Mouse (Mus musculus) embryonic fibroblast, embryonic 13.5 days (primary cell): ENCODE data around the gene Enpp5. TPM values are rescaled to one million over a fixed set of nuclear protein-coding genes. Genes with fewer than 3 reads are reported as not detected.

Source experiments
- H3K27ac ChIP-seq: 2 replicates; pipeline ENCODE4 v1.5.1; 2012; ENCODE audit warnings: low read length, control low read depth, inconsistent platforms; ENCODE audit not compliant: insufficient read depth
- H3K4me1 ChIP-seq: 2 replicates; pipeline ENCODE4 v1.6.1; 2011; ENCODE audit warnings: low read length; ENCODE audit not compliant: control insufficient read depth, insufficient read depth
- H3K4me3 ChIP-seq: 2 replicates; pipeline ENCODE4 v1.5.1; 2011; ENCODE audit warnings: mild to moderate bottlenecking, control low read depth, low read length; ENCODE audit not compliant: insufficient read depth
- CTCF ChIP-seq: IDR thresholded peaks from 2 replicates; pipeline ENCODE4 v1.5.1; 2011; ENCODE audit warnings: mild to moderate bottlenecking, control low read depth, low read length, moderate library complexity, borderline replicate concordance; ENCODE audit not compliant: insufficient read depth
- POLR2A ChIP-seq: IDR thresholded peaks from 2 replicates; pipeline ENCODE4 v1.6.1; 2011; ENCODE audit warnings: low read depth, mild to moderate bottlenecking, control low read depth, low read length, moderate library complexity
- polyA plus RNA-seq: library from polyadenylated mRNA; stranded (reverse); fragments of >200 nt; gene quantifications from 2 replicates; pipeline ENCODE4 v1.2.4, GENCODE M21; 2011; ENCODE audit warnings: low read depth; ENCODE audit not compliant: missing spikeins, insufficient read length

The Enpp5 gene
- polyA plus RNA-seq, 1 experiment, result 44.1 TPM

DNA sequence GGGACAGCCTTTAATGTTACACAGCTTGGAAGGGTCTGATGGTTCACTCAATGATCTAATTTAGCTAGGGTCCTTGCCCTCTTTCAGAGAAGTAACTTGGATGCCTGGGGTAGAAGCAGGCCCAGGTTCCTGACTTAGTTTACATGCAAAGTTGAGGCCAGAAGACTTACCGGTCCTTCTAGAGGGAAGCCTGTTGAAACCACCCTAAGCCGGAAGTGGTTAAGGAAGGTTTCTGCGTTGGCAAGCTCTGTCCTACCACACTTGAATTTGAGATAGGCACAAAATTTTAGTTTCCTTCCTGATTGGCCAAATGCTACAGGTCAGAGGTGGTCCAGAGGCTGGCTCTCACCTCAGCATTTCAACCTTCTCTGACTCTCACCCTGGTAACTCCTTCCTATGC, 9.6 kb downstream of the Enpp5 start:
- TF ChIP-seq POLR2A (no peak), CTCF (no peak)
- no peak overlapping the region for H3K27ac ChIP-seq
- H3K4me3 ChIP-seq, result no peak overlapping the region
- no peaks in the 10 kb centered on the region; the same call in 1 of the 2 replicates for H3K4me1 ChIP-seq

- no peak overlapping the region for H3K27ac ChIP-seq
- H3K4me3 ChIP-seq, result no peak overlapping the region
These were observed 12.3 kb downstream of the Enpp5 start for GRCm38 (mm10) chr17:44090916-44091315.

GRCm38 (mm10) chr17:44091512-44091911, 12.9 kb downstream of the Enpp5 start:
- Histone ChIP-seq H3K27ac (no peak overlapping the region), H3K4me3 (no peak overlapping the region), H3K4me1 (no peaks in the 10 kb centered on the region; the same call in 1 of the 2 replicates)
- TF ChIP-seq CTCF, result no peak
- no peak for TF ChIP-seq POLR2A

More at GRCm38 (mm10) chr17:44090916-44091315, 12.3 kb downstream of the Enpp5 start:
- TF ChIP-seq CTCF (no peak), POLR2A (no peak)
- H3K4me1 ChIP-seq, result no peaks in the 10 kb centered on the region; the same call in 1 of the 2 replicates

GRCm38 (mm10) chr17:44100486-44100885, 21.9 kb downstream of the Enpp5 start:
- no peak for TF ChIP-seq POLR2A
- no peak for TF ChIP-seq CTCF

DNA sequence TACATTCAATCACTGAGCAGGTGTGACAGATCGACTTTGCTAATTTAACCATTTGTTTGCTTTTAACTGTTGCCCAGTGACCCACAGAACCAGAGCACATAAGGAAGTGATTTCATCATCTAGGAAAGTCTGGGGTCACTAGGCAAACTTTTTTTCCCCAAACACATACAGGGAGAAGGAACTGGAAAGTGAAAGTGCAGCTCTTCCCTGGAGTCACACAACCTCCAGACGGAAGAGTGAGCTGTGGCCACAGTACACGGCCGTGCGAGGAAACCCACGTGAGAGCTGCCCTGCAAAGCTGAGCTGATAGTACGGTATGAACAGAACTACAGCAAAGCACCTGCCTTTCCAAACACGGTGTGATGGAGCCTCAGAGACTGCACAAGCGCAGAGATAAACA, 22.3 kb downstream of the Enpp5 start:
- TF ChIP-seq CTCF (no peak), POLR2A (no peak)
- Histone ChIP-seq H3K27ac (no peak overlapping the region), H3K4me1 (0 out of 2 replicates have a peak, but pooled peaks cover 2% of the 10 kb centered on the region), H3K4me3 (no peak overlapping the region)

More at GRCm38 (mm10) chr17:44100486-44100885, 21.9 kb downstream of the Enpp5 start:
- 0 out of 2 replicates have a peak, but pooled peaks cover 2% of the 10 kb centered on the region for H3K4me1 ChIP-seq
- H3K4me3 ChIP-seq, result no peak overlapping the region
- no peak overlapping the region for H3K27ac ChIP-seq

- TF ChIP-seq POLR2A (no peak), CTCF (no peak)
- H3K4me1 ChIP-seq, result 0 out of 2 replicates have a peak, but pooled peaks cover 2% of the 10 kb centered on the region
- no peak overlapping the region for H3K4me3 ChIP-seq
- H3K27ac ChIP-seq, result no peak overlapping the region
These were observed 23.3 kb downstream of the Enpp5 start for GRCm38 (mm10) chr17:44101961-44102360.

DNA sequence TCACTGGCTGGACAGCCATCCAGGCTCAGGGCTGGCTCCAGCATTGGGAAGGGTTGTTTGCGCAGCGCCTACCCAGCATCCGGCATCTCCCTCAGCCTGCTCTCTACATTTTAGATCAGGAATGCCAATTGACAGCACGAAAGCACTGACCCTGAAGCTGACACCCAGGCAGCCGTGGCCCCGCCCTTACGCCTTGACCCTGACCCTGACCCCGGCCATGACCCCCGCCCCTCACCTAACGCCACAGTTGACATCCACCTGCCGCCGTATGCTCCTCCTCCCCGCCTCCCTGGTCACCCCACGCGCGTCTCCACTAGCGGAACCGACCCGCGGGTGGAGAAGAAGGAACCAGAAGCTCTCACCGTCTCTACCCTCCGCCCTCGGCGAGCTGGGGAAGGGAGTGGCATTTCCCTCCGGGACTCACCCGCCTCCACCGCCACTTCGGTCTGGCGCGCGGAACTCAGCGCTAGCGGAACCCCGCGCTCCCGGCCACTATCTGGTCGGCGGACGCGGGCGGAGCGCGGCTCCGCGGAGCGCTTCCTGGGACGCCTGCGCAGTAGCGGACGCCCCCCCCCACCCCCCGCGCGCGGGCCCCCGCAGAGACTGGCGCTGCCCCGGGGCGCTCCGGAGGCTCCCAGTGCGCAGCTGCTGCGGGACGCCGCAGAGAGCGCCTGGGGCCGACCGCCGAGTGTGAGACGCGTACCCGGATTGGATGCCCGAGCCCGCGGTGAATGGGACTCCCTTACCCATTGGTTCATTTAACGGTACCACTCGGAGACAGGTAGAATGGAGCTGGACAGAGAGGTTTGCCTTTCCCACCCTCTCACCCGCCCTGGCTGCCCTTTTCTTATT, 26.9 kb downstream of the Enpp5 start, which contains the start of gene Enpp4:
Gene Enpp4, minus strand, starts transcription at position 523 of the 852 bp plus-strand sequence.
- no peak for TF ChIP-seq CTCF
- TF ChIP-seq POLR2A, result peak; percentile 51; the same call in 1 of the 2 replicates
- H3K4me1 ChIP-seq, result 0 out of 2 replicates have a peak, but pooled peaks cover 2% of the 10 kb centered on the region
- peak within 1 kb of the TSS; percentile 54 for H3K4me3 ChIP-seq
- H3K27ac ChIP-seq, result no peak within 1 kb of the TSS

GRCm38 (mm10) chr17:44108331-44108730, 29.7 kb downstream of the Enpp5 start:
- Histone ChIP-seq H3K4me1 (0 out of 2 replicates have a peak, but pooled peaks cover 2% of the 10 kb centered on the region), H3K4me3 (no peak overlapping the region), H3K27ac (no peak overlapping the region)
- TF ChIP-seq POLR2A, result no peak
- no peak for TF ChIP-seq CTCF

DNA sequence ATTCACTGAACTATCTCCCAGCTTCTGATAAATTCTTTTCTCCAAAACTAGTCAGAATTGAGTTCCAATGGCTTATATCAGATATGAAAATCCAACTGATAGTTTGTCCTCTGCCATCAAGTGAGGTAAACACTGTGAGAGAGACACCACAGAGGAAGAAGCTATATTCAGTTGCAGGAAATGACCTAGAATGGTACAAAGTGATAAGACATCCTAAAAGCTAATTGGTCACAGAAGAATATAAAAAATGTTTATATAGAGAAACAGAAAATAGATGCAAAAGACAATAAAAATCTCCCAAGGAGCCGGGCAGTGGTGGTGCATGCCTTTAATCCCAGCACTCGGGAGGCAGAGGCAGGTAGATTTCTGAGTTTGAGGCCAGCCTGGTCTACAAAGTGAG, 38.0 kb downstream of the Enpp5 start:
- no peak overlapping the region for H3K4me3 ChIP-seq
- TF ChIP-seq POLR2A, result no peak
- no peak for TF ChIP-seq CTCF
- no peaks in the 10 kb centered on the region for H3K4me1 ChIP-seq
- H3K27ac ChIP-seq, result no peak overlapping the region

GRCm38 (mm10) chr17:44117721-44118120, 39.1 kb downstream of the Enpp5 start:
- H3K4me3 ChIP-seq, result no peak overlapping the region
- no peak overlapping the region for H3K27ac ChIP-seq
- no peaks in the 10 kb centered on the region for H3K4me1 ChIP-seq
- TF ChIP-seq CTCF (no peak), POLR2A (no peak)

- TF ChIP-seq CTCF (no peak), POLR2A (no peak)
- H3K4me3 ChIP-seq, result no peak overlapping the region
- no peaks in the 10 kb centered on the region for H3K4me1 ChIP-seq
- no peak overlapping the region for H3K27ac ChIP-seq
These were observed 39.6 kb downstream of the Enpp5 start for GRCm38 (mm10) chr17:44118231-44118630.
